Mouse (Mus musculus): Measurements from ENCODE around the gene Rnf167. TPM values are rescaled to one million over a fixed set of nuclear protein-coding genes. Genes with fewer than 3 reads are reported as not detected.

Gene Rnf167
- total and polyA plus RNA-seq, 2 experiments, result 34.3 to 75.4 TPM

GRCm38 (mm10) chr11:70689578-70689977 lies 42.5 kb downstream of the Rnf167 start:
- Histone ChIP-seq H3K27ac (replicated peaks; ENCODE audit: insufficient read depth, low read depth, low read length) (no peak overlapping the region), H3K27me3 (ENCODE audit: control insufficient read depth, insufficient read depth, low read length) (no peaks in the 10 kb centered on the region), H3K9ac (ENCODE audit: low read depth, low read length) (no peak overlapping the region), H3K4me3 (ENCODE audit: insufficient read depth, low read depth, low read length) (no peak overlapping the region), H3K79me2 (ENCODE audit: control insufficient read depth, insufficient read depth, low read length) (no peaks in the 10 kb centered on the region), H3K4me1 (ENCODE audit: control insufficient read depth, insufficient read depth, low read length) (0 out of 2 replicates have a peak, but pooled peaks cover 5% of the 10 kb centered on the region), H3K36me3 (ENCODE audit: control insufficient read depth, insufficient read depth, low read length) (peaks cover 2% of the 10 kb centered on the region; the same call in 1 of the 2 replicates)
- TF ChIP-seq POLR2A (IDR thresholded peaks at IDR 0.05; ENCODE audit: extremely low read depth, insufficient read depth, low read length) (no peak), CTCF (IDR thresholded peaks at IDR 0.05; ENCODE audit: low read depth, low read length) (no peak)
- 82% methylated on average over 4 of the region's 4 CpGs for WGBS
- no peak for DNase-seq (ENCODE audit: extremely low read depth, low read depth, low spot score)

GRCm38 (mm10) chr11:70693504-70693903 lies 46.5 kb downstream of the Rnf167 start:
- Histone ChIP-seq H3K79me2 (ENCODE audit: control insufficient read depth, insufficient read depth, low read length) (no peaks in the 10 kb centered on the region), H3K4me1 (ENCODE audit: control insufficient read depth, insufficient read depth, low read length) (0 out of 2 replicates have a peak, but pooled peaks cover 2% of the 10 kb centered on the region), H3K36me3 (ENCODE audit: control insufficient read depth, insufficient read depth, low read length) (no peaks in the 10 kb centered on the region), H3K27ac (replicated peaks; ENCODE audit: insufficient read depth, low read depth, low read length) (no peak overlapping the region), H3K9ac (ENCODE audit: low read depth, low read length) (no peak overlapping the region), H3K27me3 (ENCODE audit: control insufficient read depth, insufficient read depth, low read length) (no peaks in the 10 kb centered on the region), H3K4me3 (ENCODE audit: insufficient read depth, low read depth, low read length) (no peak overlapping the region)
- WGBS, result 83% methylated on average over 3 of the region's 3 CpGs
- no peak for TF ChIP-seq CTCF (IDR thresholded peaks at IDR 0.05; ENCODE audit: low read depth, low read length)
- TF ChIP-seq POLR2A (IDR thresholded peaks at IDR 0.05; ENCODE audit: extremely low read depth, insufficient read depth, low read length), result no peak
- DNase-seq (ENCODE audit: extremely low read depth, low read depth, low spot score), result no peak

- Histone ChIP-seq H3K27me3 (ENCODE audit: control insufficient read depth, insufficient read depth, low read length) (no peaks in the 10 kb centered on the region), H3K79me2 (ENCODE audit: control insufficient read depth, insufficient read depth, low read length) (peaks cover 15% of the 10 kb centered on the region), H3K9ac (ENCODE audit: low read depth, low read length) (no peak overlapping the region), H3K4me3 (ENCODE audit: insufficient read depth, low read depth, low read length) (no peak overlapping the region), H3K36me3 (ENCODE audit: control insufficient read depth, insufficient read depth, low read length) (no peaks in the 10 kb centered on the region), H3K27ac (replicated peaks; ENCODE audit: insufficient read depth, low read depth, low read length) (no peak overlapping the region), H3K4me1 (ENCODE audit: control insufficient read depth, insufficient read depth, low read length) (peaks cover 5% of the 10 kb centered on the region)
- DNase-seq (ENCODE audit: extremely low read depth, low read depth, low spot score), result no peak
- TF ChIP-seq POLR2A (IDR thresholded peaks at IDR 0.05; ENCODE audit: extremely low read depth, insufficient read depth, low read length) (no peak), CTCF (IDR thresholded peaks at IDR 0.05; ENCODE audit: low read depth, low read length) (no peak)
- 76% methylated on average over 3 of the region's 3 CpGs for WGBS
Measured at GRCm38 (mm10) chr11:70697376-70697775, 50.3 kb downstream of the Rnf167 start.

DNA sequence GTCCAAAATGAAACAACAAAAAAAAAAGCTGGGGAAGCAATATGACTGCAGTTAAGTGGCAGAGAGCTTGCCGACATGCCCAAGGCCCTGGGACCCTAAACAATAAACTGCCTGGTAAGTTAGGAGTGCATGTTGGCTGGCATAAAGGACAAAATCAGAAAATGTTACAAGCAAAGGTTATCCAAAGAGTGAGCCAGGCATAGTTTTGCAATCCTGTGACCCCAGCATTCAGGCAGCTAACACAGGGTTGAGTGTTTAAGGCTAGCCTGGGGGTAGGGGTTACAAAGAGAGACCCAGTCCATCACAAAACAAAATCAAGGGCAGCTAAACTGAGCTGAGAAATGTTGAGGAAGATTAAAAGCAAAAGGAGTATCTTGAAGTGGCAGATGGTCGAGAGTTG lies 52.0 kb downstream of the Rnf167 start:
- peak overlapping the region; percentile 71 for H3K9ac ChIP-seq (ENCODE audit: low read depth, low read length)
- H3K36me3 ChIP-seq (ENCODE audit: control insufficient read depth, insufficient read depth, low read length), result peaks cover 4% of the 10 kb centered on the region
- TF ChIP-seq CTCF (IDR thresholded peaks at IDR 0.05; ENCODE audit: low read depth, low read length) (no peak), POLR2A (IDR thresholded peaks at IDR 0.05; ENCODE audit: extremely low read depth, insufficient read depth, low read length) (no peak)
- peaks cover 17% of the 10 kb centered on the region for H3K79me2 ChIP-seq (ENCODE audit: control insufficient read depth, insufficient read depth, low read length)
- DNase-seq (ENCODE audit: extremely low read depth, low read depth, low spot score), result peak; percentile 90
- peak overlapping the region; percentile 36 for H3K4me3 ChIP-seq (ENCODE audit: insufficient read depth, low read depth, low read length)
- no peaks in the 10 kb centered on the region for H3K27me3 ChIP-seq (ENCODE audit: control insufficient read depth, insufficient read depth, low read length)
- H3K27ac ChIP-seq (replicated peaks; ENCODE audit: insufficient read depth, low read depth, low read length), result peak overlapping the region; percentile 77
- WGBS, result 25% methylated on average over 2 of the region's 2 CpGs
- peaks cover 16% of the 10 kb centered on the region for H3K4me1 ChIP-seq (ENCODE audit: control insufficient read depth, insufficient read depth, low read length)

DNA sequence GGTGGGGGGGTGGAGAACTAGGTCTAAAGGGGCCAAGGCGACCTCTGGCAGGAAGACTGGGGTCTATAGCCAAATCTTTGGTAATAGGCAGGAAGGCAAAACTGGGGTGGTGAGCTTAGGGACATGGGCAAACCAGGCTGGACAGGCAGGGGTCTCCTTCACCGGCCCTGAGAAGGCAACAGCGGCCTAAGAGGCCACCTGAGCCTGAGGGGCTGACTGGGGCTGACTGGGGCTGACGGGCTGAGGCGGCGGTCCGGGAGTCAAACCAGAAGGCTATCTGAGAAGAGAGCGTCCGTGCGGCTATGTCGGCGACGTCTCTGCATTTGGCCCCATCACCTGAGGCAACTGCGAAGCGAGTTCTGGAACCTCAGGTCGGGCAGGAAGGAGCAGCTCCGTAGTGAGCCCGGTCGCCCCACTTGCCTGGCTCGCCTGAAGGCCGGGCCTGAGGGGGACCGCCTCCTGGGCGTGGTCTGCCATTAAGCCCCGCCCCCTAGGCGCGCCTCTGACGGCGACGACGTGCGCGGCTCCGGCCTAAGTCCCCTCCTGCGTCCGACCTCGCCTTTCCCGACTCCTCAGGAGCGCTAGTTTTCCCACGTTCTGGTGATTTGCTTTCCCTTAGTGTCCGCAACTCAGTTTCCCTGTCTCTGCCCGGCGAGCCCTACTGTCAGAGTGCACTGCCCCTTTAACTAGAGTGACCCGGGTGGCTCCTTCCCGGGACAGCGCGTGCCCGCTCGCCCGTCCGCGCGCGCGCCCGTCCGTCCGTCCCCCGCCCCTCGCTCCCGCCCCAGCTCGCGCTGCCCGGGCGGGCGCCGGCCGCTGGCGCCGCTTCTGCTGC lies 52.9 kb downstream of the Rnf167 start, which contains the start of the genes Inca1 and Kif1c:
Gene Inca1, minus strand, starts transcription at position 434 of the 835 bp plus-strand sequence.
Gene Kif1c, plus strand, starts transcription at position 827 of the 835 bp plus-strand sequence.
- Histone ChIP-seq H3K4me3 (ENCODE audit: insufficient read depth, low read depth, low read length) (peak within 1 kb of the TSS; percentile 85), H3K4me1 (ENCODE audit: control insufficient read depth, insufficient read depth, low read length) (peaks cover 16% of the 10 kb centered on the region), H3K9ac (ENCODE audit: low read depth, low read length) (peak within 1 kb of the TSS; percentile 96), H3K36me3 (ENCODE audit: control insufficient read depth, insufficient read depth, low read length) (peaks cover 10% of the 10 kb centered on the region), H3K27me3 (ENCODE audit: control insufficient read depth, insufficient read depth, low read length) (no peaks in the 10 kb centered on the region), H3K79me2 (ENCODE audit: control insufficient read depth, insufficient read depth, low read length) (peaks cover 17% of the 10 kb centered on the region), H3K27ac (replicated peaks; ENCODE audit: insufficient read depth, low read depth, low read length) (peak within 1 kb of the TSS; percentile 98)
- TF ChIP-seq CTCF (IDR thresholded peaks at IDR 0.05; ENCODE audit: low read depth, low read length) (no peak), POLR2A (IDR thresholded peaks at IDR 0.05; ENCODE audit: extremely low read depth, insufficient read depth, low read length) (peak; percentile 96)
- DNase-seq (ENCODE audit: extremely low read depth, low read depth, low spot score), result peak; percentile 84
- under 1% methylated on average over 69 of the region's 69 CpGs for WGBS

Data from liver, adult 2 months (tissue).